Mouse (Mus musculus) embryonic facial prominence, embryonic 12.5 days (tissue): Measurements from ENCODE around the gene Gm20518. TPM values are rescaled to one million over a fixed set of nuclear protein-coding genes. Genes with fewer than 3 reads are reported as not detected.

Experiments used
- ATAC-seq: fragments of 200-750 bp; cut with Nextera tagmentation; 2 replicates; pipeline ENCODE4 v1.8.0; 2017; ENCODE audit not compliant: insufficient number of reproducible peaks, insufficient read depth, low FRiP score, low TSS enrichment
- H3K27ac ChIP-seq: fragments of 300-500 bp; sonication (generic); 2 replicates; pipeline ENCODE4 v1.5.1; 2016; ENCODE audit warnings: mild to moderate bottlenecking
- H3K27me3 ChIP-seq: fragments of 300-500 bp; sonication (generic); 2 replicates; pipeline ENCODE4 v1.6.1; 2016; ENCODE audit warnings: mild to moderate bottlenecking, moderate library complexity
- H3K36me3 ChIP-seq: fragments of 300-500 bp; sonication (generic); 2 replicates; pipeline ENCODE4 v1.6.1; 2016; ENCODE audit warnings: mild to moderate bottlenecking
- H3K4me1 ChIP-seq: fragments of 300-500 bp; sonication (generic); 2 replicates; pipeline ENCODE4 v1.6.1; 2016
- H3K4me2 ChIP-seq: fragments of 300-500 bp; sonication (generic); replicated peaks from 2 replicates; pipeline ENCODE4 v1.6.1; 2016; ENCODE audit warnings: mild to moderate bottlenecking, moderate library complexity
- H3K4me3 ChIP-seq: fragments of 300-500 bp; sonication (generic); 2 replicates; pipeline ENCODE4 v1.5.1; 2016; ENCODE audit warnings: mild to moderate bottlenecking
- H3K9ac ChIP-seq: fragments of 300-500 bp; sonication (generic); 2 replicates; pipeline ENCODE4 v1.6.1; 2016; ENCODE audit warnings: mild to moderate bottlenecking, moderate library complexity
- H3K9me3 ChIP-seq: fragments of 300-500 bp; sonication (generic); 2 replicates; pipeline ENCODE4 v1.6.1; 2016; ENCODE audit warnings: mild to moderate bottlenecking, moderate library complexity
- WGBS: fragments of 180-500 bp; shearing (Covaris S2); methylation state at CpG from one replicate; pipeline ENCODE4 v1.1.7; 2016; 5-methylcytosine and 5-hydroxymethylcytosine counted together
- polyA plus RNA-seq: library from polyadenylated mRNA; unstranded; fragments of >200 nt; fragmentation: Nextera tagmentation; extraction: Ambion mirVana; gene quantifications from 2 replicates; pipeline ENCODE4 v1.2.1, GENCODE M21; 2016

Gene Gm20518
- 0.19 and 0.45 TPM in 2 replicates for polyA plus RNA-seq

- ATAC-seq = peak; percentile 96
- H3K9ac ChIP-seq = peak within 1 kb of the TSS; percentile 98
- no peaks in the 10 kb centered on the region for H3K9me3 ChIP-seq
- H3K4me2 ChIP-seq = peak within 1 kb of the TSS; percentile 85
- no peaks in the 10 kb centered on the region for H3K27me3 ChIP-seq
- H3K36me3 ChIP-seq = no peaks in the 10 kb centered on the region
- peaks cover 19% of the 10 kb centered on the region for H3K4me1 ChIP-seq
- H3K4me3 ChIP-seq = peak within 1 kb of the TSS; percentile 97
- H3K27ac ChIP-seq = peak within 1 kb of the TSS; percentile 95
- WGBS = under 1% methylated on average over 37 of the region's 38 CpGs
Measured at GRCm38 (mm10) chr16:17891567-17891959, at the start of gene Gm20518. Gene Gm20518, minus strand, starts transcription at chr16:17891671.

- WGBS = 59% methylated on average over 9 of the region's 9 CpGs
- Histone ChIP-seq H3K9ac (no peak overlapping the region), H3K4me1 (no peaks in the 10 kb centered on the region)
Measured at GRCm38 (mm10) chr16:17939255-17939751, 47.8 kb upstream of the Gm20518 start.

GRCm38 (mm10) chr16:17938821-17939220 is 47.4 kb upstream of the Gm20518 start:
- Histone ChIP-seq H3K36me3 (no peaks in the 10 kb centered on the region), H3K4me1 (no peaks in the 10 kb centered on the region), H3K4me3 (no peak overlapping the region), H3K27me3 (peaks cover 14% of the 10 kb centered on the region), H3K9me3 (no peaks in the 10 kb centered on the region), H3K4me2 (no peak overlapping the region), H3K27ac (no peak overlapping the region), H3K9ac (no peak overlapping the region)
- no peak for ATAC-seq
- 11% methylated on average over 7 of the region's 7 CpGs for WGBS

More at GRCm38 (mm10) chr16:17939255-17939751, 47.8 kb upstream of the Gm20518 start:
- Histone ChIP-seq H3K36me3 (no peaks in the 10 kb centered on the region), H3K27ac (no peak overlapping the region), H3K9me3 (no peaks in the 10 kb centered on the region), H3K27me3 (peaks cover 10% of the 10 kb centered on the region), H3K4me3 (no peak overlapping the region), H3K4me2 (no peak overlapping the region)
- no peak for ATAC-seq

- Histone ChIP-seq H3K36me3 (no peaks in the 10 kb centered on the region), H3K4me1 (no peaks in the 10 kb centered on the region), H3K27ac (no peak overlapping the region), H3K9ac (no peak overlapping the region), H3K9me3 (no peaks in the 10 kb centered on the region), H3K4me3 (no peak overlapping the region), H3K27me3 (peaks cover 15% of the 10 kb centered on the region), H3K4me2 (no peak overlapping the region)
- ATAC-seq = no peak
- 78% methylated on average over 7 of the region's 7 CpGs for WGBS
Measured at GRCm38 (mm10) chr16:17938187-17938586, 46.7 kb upstream of the Gm20518 start.

- ATAC-seq = no peak
- H3K4me2 ChIP-seq = no peak overlapping the region
- H3K36me3 ChIP-seq = no peaks in the 10 kb centered on the region
- H3K9ac ChIP-seq = no peak overlapping the region
- no peaks in the 10 kb centered on the region for H3K9me3 ChIP-seq
- H3K27me3 ChIP-seq = peaks cover 15% of the 10 kb centered on the region
- H3K27ac ChIP-seq = no peak overlapping the region
- no peak overlapping the region for H3K4me3 ChIP-seq
- H3K4me1 ChIP-seq = no peaks in the 10 kb centered on the region
- WGBS = 83% methylated on average over 10 of the region's 10 CpGs
Measured at GRCm38 (mm10) chr16:17936776-17937175, 45.3 kb upstream of the Gm20518 start.

GRCm38 (mm10) chr16:17934445-17934910 is 43.0 kb upstream of the Gm20518 start:
- no peak overlapping the region for H3K27ac ChIP-seq
- no peaks in the 10 kb centered on the region for H3K9me3 ChIP-seq
- H3K27me3 ChIP-seq = peaks cover 15% of the 10 kb centered on the region
- ATAC-seq = no peak
- H3K9ac ChIP-seq = no peak overlapping the region
- no peaks in the 10 kb centered on the region for H3K36me3 ChIP-seq
- H3K4me3 ChIP-seq = no peak overlapping the region
- no peaks in the 10 kb centered on the region for H3K4me1 ChIP-seq
- 67% methylated on average over 3 of the region's 3 CpGs for WGBS
- H3K4me2 ChIP-seq = no peak overlapping the region

GRCm38 (mm10) chr16:17933594-17934444 is 42.3 kb upstream of the Gm20518 start:
- no peak for ATAC-seq

GRCm38 (mm10) chr16:17931906-17932460 is 40.5 kb upstream of the Gm20518 start:
- Histone ChIP-seq H3K9me3 (no peaks in the 10 kb centered on the region), H3K27me3 (peaks cover 7% of the 10 kb centered on the region), H3K4me1 (peaks cover 3% of the 10 kb centered on the region; the same call in 1 of the 2 replicates), H3K4me2 (no peak overlapping the region), H3K36me3 (no peaks in the 10 kb centered on the region), H3K4me3 (no peak overlapping the region), H3K9ac (no peak overlapping the region), H3K27ac (no peak overlapping the region)
- ATAC-seq = no peak
- WGBS = 79% methylated on average over 5 of the region's 5 CpGs

More at GRCm38 (mm10) chr16:17933594-17934444, 42.3 kb upstream of the Gm20518 start:
- Histone ChIP-seq H3K4me1 (no peaks in the 10 kb centered on the region), H3K9ac (no peak overlapping the region), H3K27ac (no peak overlapping the region), H3K4me3 (no peak overlapping the region), H3K4me2 (no peak overlapping the region), H3K36me3 (no peaks in the 10 kb centered on the region), H3K9me3 (no peaks in the 10 kb centered on the region), H3K27me3 (peaks cover 15% of the 10 kb centered on the region)
- WGBS = 67% methylated on average over 9 of the region's 9 CpGs

- no peak for ATAC-seq
Measured at GRCm38 (mm10) chr16:17929631-17930030, 38.2 kb upstream of the Gm20518 start.

GRCm38 (mm10) chr16:17929211-17929610 is 37.7 kb upstream of the Gm20518 start:
- Histone ChIP-seq H3K4me2 (0 out of 2 replicates have a peak overlapping the region, but pooled peaks have one; percentile 5), H3K36me3 (peaks cover 13% of the 10 kb centered on the region; the same call in 1 of the 2 replicates), H3K4me1 (peaks cover 9% of the 10 kb centered on the region; the same call in 1 of the 2 replicates), H3K4me3 (no peak overlapping the region), H3K27ac (peak overlapping the region; percentile 36; the same call in 1 of the 2 replicates), H3K27me3 (0 out of 2 replicates have a peak, but pooled peaks cover 4% of the 10 kb centered on the region), H3K9ac (no peak overlapping the region), H3K9me3 (no peaks in the 10 kb centered on the region)
- no peak for ATAC-seq
- 13% methylated on average over 2 of the region's 2 CpGs for WGBS

More at GRCm38 (mm10) chr16:17929631-17930030, 38.2 kb upstream of the Gm20518 start:
- Histone ChIP-seq H3K36me3 (peaks cover 13% of the 10 kb centered on the region; the same call in 1 of the 2 replicates), H3K9me3 (no peaks in the 10 kb centered on the region), H3K9ac (no peak overlapping the region), H3K4me2 (no peak overlapping the region), H3K27me3 (0 out of 2 replicates have a peak, but pooled peaks cover 4% of the 10 kb centered on the region), H3K4me3 (no peak overlapping the region), H3K27ac (no peak overlapping the region), H3K4me1 (peaks cover 9% of the 10 kb centered on the region; the same call in 1 of the 2 replicates)
- WGBS = 81% methylated on average over 2 of the region's 2 CpGs

GRCm38 (mm10) chr16:17928627-17929104 is 37.2 kb upstream of the Gm20518 start:
- Histone ChIP-seq H3K9me3 (no peaks in the 10 kb centered on the region), H3K4me2 (peak overlapping the region; percentile 92), H3K36me3 (peaks cover 13% of the 10 kb centered on the region; the same call in 1 of the 2 replicates), H3K4me1 (peaks cover 9% of the 10 kb centered on the region; the same call in 1 of the 2 replicates), H3K4me3 (peak overlapping the region; percentile 67), H3K27ac (peak overlapping the region; percentile 36), H3K27me3 (no peaks in the 10 kb centered on the region), H3K9ac (peak overlapping the region; percentile 81)
- ATAC-seq = no peak
- WGBS = under 1% methylated on average over 9 of the region's 9 CpGs
